Mouse (Mus musculus) CD8-positive naive resting alpha-beta T cell, adult 2 months (primary cell): ENCODE measurements around the gene Med12l.
A peak's percentile ranks its signal among the peaks of the same experiment; 100 is the strongest.

Experiments
- DNase-seq, 2 experiments: peaks; one replicate each; pipeline ENCODE4 v3.0.0; 2022; ENCODE audit warnings: low read depth in 2 of 2, low spot score in 2 of 2

The Med12l gene

GRCm38 (mm10) chr3:59181134-59181533, 175.5 kb downstream of the Med12l start:
- DNase-seq: no peak

DNA sequence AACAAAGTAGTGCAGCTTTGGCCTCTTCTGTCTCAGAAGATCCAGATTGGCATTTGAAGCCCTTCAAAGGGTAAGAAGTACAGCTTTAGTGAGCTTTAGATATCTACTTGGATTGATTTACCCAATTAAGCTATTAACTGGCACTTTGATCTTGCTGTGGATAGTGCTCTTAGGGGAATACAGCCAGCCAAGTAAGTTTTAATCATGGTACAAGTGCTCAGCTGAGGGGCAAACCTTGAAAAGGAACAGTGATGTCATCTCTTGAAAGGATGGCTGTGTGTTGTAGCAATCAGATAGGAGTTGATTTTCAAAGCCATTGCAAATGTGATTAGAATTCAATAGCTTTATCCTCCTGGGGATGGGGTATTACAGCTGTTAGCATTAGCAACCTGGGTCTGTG, 176.5 kb downstream of the Med12l start:
- no peak for DNase-seq

DNA sequence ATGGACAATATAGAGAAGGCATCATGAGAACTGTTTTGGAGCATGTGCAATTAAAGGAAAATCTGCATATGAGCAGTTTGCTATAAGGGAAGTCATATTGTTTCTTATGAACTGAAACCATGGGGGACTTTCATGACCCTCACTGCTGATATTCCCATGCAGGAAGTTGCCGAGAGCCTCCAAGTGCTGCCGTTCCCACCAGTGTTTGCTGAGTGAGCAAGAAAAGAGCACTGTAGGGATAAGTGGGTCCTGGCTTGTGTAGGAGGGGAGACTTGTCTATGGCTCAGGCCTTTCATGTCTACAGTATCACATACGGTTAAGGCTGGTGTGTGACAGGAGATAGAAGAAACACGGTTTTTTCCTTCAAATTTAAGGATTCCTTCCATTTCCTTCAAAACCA, 180.0 kb downstream of the Med12l start:
- DNase-seq: no peak

- no peak for DNase-seq
Measured at GRCm38 (mm10) chr3:59187336-59187735, 181.7 kb downstream of the Med12l start.

- DNase-seq: no peak
Measured at GRCm38 (mm10) chr3:59191674-59192073, 186.0 kb downstream of the Med12l start.

DNA sequence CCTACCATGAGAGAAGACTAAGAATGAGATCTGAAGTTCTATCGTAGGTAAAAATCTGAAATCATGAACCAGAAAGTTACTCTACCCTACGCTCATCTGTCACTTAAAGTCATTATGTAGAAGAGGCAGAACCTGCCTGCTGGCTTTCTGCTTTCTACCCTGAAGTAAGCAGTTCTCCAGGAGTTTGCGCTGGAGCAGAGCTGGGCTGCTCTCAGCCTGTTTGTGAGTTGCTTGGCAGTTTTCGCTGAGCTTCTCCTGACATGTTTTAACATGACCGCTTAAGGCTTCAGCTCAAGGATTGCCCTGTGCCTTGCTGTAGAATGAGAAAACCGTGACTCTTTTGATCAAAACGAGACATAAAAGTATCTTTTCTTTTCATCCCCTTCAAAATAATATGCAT, 188.5 kb downstream of the Med12l start:
- DNase-seq: no peak

DNA sequence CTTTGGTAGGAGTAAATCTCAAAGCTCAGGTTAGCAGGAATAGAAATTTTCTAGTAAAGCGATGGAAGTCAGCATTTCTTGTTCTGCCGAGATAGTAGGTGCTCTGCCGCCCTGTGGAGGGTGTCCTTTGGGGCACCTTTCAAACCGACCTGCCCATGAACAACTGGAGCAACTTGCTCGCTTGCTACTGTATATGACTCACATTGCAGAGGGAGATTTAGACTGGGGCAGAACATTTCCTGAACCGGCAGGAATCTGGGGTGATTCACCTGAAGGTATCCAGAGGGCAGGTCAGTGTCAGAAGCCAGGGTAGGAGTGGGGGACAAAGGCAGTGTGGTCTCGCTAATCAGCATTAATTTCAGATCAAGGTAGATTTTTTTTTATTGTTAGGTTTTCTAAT, 189.3 kb downstream of the Med12l start, which contains the start of gene Gpr87:
TSS of gene Gpr87 (minus strand) at position 167 of the 400 bp plus-strand sequence.
- DNase-seq: no peak

- no peak for DNase-seq
Measured at GRCm38 (mm10) chr3:59197329-59197948, 191.8 kb downstream of the Med12l start.

DNA sequence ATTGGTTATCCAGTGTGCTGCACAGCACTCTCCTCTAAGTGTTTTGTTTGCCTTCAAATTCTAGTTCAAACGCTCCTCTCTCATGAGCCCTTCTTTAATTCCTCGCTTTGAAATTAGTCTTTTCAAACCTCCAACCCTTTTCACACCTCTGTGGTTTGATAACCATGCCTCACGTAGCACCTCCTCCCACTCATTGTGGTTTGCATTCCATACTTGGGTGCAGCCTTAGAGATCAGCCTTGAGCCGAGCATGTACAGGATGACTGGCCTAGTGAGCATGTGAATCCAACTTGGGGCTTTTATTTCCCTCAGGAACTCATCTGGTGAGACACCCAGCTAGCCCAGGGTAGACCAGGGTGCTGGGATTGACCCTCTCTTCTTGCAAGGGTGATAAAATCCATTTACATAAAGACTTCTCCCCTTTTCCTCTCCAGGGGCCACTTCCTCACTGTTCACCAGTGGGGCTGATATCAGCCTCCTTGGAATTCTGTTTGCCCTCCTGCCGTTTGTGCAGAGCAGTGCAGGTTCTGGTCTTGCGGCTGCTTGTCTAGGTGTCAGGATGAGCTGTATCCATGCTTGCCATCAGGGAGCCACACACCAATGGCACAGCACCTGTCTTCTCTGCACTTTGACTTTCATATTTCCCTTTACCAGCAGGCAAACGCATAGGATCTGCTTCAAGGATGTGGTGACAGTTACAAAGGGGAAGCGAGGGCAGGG, 198.3 kb downstream of the Med12l start:
- no peak for DNase-seq

DNA sequence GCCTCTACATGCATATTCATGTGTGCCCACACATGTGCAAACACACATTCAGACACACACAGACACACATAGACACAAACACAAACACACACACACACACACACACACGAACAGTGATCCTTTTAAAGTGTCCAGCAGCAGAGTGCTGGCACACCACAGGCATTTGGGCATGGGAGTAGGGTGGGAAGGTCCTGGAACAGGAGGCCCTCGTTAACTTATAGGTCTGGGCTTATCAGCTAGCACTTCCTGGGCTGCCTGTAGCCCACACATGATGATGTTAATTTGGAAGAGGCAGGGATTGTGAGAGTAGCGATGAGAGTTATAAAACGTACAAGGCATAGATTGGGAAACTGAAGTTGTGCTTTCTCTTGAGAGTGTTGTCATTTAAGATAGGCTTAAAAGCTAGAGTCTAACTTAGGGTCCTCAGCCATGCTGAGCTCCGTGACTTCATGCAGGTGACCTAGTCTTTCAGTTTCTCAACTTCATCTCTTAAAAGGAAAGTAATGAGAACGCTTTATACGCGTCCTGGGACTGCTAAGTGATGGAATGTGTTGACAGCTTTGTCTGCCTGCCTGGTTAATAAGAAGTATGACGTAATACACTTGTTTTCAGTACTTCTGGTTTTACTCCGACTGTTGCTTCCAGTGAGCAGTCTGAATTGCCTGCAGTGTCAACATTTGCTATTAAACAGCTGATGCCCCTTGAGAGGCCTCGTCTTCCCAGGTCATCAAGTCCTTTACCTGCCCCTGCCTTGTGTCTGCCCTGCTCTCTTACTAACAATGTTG, 199.3 kb downstream of the Med12l start:
- DNase-seq: no peak

GRCm38 (mm10) chr3:59205941-59206340, 200.3 kb downstream of the Med12l start:
- no peak for DNase-seq

DNA sequence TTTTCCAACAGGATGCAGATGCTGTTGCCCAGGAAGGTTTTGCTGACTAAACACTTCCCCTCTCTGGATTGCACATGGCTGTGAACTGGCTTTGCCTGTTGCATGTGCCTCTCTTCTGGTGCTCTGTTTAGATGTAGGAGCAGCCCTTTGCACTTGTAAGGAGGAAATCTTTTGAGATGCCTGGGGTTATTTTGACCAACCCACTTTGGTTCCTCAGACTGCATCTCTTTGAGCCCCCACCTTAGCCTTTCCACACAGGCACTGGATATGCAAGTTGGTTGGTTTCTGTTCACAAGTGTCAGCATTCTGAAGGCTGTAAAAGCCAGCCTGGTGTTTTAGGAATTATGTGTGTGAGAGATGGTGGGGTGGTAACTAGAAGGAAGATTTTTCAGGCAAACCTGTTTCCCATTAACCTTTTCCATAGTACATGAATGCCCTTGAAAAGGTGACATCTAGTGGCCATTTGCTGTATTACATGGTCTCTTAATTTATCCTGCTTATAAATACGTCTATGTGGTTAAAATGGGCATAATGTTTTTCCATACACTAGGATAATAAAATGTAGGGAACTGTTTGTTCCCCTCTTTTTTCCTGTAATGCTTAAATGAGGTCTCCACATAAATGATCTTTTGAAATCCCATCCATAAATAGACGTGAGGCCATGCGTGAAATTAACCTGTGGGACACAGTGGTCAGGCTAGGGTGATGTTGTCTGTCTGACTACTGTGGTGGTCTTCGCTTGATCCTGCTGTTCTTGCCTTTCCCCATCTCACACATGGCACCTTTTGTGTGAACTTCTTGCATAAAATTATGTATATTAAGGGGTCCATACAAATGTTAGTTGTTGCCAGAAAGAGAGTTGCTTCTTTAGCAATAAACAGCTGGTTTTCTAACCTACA, 203.3 kb downstream of the Med12l start:
- peak in 1 of 2 experiments; percentile 43 for DNase-seq

- DNase-seq: no peak
Measured at GRCm38 (mm10) chr3:59210089-59210488, 204.5 kb downstream of the Med12l start.

- DNase-seq: no peak
Measured at GRCm38 (mm10) chr3:59210727-59211126, 205.1 kb downstream of the Med12l start, which contains the start of gene P2ry13. TSS of gene P2ry13 (minus strand) at chr3:59210882.

DNA sequence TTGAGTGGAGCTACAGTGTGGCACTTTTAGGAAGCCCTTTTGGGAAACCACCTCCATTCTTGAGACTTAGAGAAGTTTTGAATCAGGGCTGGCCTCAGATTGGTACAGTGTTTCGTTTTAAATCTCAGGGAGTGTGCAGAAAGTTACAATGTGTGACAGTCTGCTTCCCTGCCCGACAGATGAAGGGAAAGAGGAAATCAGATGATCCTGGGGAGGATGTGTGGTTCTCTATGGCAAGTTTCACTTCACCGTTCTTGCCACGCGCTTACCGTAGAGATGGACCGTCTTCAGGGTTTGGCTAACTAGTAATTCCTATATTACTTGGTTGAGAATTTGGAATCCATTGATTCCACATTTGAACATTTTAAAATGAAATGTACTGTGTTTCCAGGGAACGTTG, 206.2 kb downstream of the Med12l start:
- DNase-seq: no peak

- DNase-seq: no peak
Measured at GRCm38 (mm10) chr3:59212404-59212803, 206.8 kb downstream of the Med12l start.

- DNase-seq: no peak
Measured at GRCm38 (mm10) chr3:59217211-59217610, 211.6 kb downstream of the Med12l start.

DNA sequence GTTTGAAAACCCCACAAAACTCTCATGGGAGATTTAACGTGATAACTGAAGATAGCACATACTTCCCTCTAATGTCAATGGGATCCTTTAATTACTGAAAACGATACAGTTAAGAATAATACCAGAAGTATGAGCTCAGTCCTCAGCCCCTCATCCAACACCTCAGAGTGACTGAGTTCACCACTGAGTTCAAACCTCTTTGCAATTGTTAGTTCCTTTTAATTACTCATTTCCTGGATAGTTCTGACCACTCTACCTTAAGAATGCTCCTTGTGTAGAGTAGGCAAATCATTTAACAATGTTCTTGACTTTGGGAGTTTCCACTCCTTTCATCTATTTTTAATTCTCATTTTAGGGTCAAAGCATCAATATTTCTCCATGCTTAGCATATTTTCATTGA, 213.7 kb downstream of the Med12l start:
- DNase-seq: no peak

DNA sequence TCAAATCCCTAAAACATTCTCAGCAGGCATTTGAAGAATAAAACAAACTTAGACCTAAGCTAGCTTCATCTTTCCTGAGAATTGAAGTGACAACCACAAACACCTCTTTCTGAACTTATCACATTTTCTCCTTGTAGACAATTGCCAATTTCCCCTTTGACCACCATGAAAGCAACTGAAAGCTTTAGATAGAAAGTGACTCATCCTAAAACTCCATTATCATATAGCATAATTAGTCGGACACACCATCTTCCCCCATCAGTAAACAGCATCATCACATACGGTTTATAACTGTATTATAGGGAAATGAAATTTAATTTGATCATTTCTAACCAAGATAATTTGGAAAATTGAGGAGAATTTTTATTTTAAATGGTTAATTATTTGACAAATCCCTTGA, 216.7 kb downstream of the Med12l start:
- DNase-seq: no peak

GRCm38 (mm10) chr3:59225411-59225810, 219.8 kb downstream of the Med12l start:
- DNase-seq: no peak

GRCm38 (mm10) chr3:59227696-59228095, 222.1 kb downstream of the Med12l start:
- no peak for DNase-seq
